Mouse (Mus musculus): ENCODE measurements at regions not wholly inside any gene's neighbourhood (a gene's known extent, or its start where the extent isn't known, plus 50 kb on each side); places are given as distances from the start of the nearest gene placed in this dataset.

DNA sequence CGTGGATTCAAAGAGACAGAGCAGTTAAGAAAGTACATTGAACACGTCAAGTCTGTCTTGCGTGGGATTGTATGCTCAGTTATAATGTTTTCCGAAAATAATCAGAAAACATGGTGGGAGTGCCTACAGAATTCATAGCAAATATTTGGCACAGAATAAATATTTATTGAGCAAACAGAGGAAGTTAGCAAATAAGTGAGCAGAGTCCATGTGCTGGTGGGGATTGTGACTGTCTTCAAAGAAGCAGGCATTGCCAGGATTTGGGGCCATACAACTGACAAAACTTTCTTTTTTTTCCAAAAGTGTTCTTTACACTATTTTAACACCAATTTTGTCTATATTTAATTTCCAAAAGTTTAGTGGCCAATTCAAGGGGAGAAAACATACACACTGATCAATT is 1729.8 kb downstream of the AI429214 start:
- DNase-seq (ENCODE audit: low read depth, low spot score): no peak

DNA sequence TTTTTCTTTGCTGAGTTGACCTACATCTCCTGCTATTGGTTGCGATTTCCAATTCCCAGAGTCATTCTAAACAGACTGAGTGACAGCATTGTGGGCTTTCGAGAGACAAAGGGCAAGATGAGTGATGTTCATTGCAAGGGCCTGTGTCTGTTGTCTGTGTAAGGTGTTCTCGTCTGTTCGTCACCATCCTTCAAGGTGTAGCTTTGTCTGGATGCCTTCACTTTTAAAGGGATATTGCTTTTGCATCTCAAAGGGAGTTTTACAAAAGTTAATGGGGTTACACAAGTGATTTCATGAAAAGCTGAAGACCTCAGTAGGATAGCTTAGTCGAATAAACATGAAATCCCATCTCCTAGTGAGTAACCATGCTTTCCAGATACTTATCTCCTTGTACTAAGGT is 1731.9 kb downstream of the AI429214 start:
- DNase-seq (ENCODE audit: low read depth, low spot score): no peak

DNA sequence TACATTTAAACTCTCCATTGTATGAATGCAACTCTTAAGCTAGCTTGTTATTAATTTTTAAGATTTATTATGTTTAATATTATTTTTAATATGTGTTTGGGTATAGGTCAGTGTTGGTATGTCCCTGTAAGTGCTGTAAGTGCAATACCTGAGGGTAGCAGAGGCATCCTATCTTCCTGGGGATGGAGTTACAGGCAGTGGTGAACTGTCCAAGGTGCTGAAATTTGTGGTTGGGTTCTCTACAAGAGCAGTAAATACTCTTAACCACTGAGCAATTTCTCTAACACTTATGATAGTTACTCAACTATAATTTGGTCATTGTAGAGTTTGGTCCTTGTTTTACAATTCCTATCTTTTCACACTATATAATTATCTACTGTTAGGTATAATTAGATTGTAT is 1753.7 kb downstream of the AI429214 start:
- DNase-seq (ENCODE audit: low read depth, low spot score): no peak

DNA sequence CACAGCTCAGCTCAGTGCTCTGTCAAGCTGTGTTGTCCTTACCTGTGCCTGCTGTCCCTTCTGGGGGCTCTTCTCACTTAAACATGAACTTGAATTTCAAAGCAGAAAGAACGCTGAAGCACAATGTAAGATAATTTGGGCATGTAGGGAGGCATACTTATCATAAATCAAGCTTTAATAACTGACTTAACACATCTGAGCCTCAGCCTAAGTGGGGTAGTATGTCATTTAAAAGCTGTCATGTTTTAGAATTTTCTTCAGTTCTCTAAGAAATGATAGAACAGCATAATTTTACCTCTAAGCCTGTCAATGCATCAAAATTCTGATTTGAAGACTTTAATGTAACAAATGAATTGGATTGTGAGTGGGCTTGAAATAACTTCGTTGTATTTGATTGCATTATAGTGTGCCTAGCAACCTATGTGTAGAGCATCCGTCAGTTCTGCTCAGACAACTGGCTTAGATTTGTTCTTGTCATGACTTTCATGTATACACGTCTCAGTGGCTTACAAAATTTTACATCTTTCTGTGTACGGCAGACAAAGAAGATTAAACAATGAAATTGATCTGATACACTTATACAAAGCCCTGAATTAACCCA is 1773.3 kb downstream of the AI429214 start:
- peak; percentile 15 for DNase-seq (ENCODE audit: low read depth, low spot score)

DNA sequence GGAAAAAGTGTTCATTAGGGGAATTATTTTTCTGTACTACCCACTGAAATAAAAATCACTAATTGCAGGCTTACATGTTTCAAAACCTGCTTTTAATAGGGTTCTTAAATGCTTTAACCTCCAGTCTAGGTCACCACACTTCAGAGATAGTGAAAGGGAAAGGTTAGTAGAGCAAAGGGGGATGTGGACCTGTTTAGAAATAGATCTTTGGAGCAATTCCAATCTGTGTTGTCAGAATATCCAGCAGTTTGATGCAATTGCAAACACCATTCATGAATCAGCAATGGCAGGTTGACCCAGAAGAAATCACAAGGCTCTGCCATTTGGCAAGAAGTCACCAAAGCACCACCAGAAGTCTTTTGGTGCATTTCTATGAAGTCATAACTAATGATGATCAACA is 1819.1 kb downstream of the AI429214 start:
- no peak for DNase-seq (ENCODE audit: low read depth, low spot score)

DNA sequence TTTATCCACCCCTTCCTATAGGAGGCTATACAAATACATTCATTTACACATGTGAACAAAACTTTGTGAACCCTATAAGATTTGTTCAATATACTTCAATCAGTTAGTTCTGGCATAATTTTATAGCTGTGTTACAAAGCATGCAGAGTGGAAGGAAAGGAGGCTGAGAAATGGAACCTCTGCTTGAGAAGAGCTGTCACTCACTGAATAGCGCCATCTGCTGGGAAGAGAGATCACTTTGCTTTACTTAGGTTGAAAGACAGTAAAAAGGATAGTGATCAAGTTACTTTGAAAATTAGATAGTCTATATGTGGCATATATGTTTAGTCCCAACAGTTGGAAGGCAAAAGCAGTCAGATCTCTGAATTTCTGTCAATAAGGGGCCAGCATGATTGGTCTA is 1824.8 kb downstream of the AI429214 start:
- peak; percentile 84 for DNase-seq (ENCODE audit: low read depth, low spot score)

DNA sequence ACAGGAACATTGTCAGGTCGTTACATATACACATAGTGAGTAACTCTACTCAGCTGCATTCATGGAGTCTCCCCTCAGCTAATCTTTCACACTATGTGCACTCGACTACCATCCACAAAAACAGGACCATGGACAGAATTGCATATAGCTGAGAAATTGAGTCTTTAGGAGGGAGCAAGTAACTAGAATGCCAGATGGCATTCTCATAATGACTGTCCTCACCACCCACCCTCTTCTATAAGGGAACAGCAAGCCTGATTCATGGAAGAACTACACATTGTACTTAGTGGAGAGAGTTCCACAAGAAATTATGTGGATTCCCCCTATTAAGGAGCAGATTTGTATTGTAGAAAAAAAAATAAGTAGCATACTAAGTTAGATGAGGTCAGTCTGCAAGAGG is 1813.4 kb upstream of the Adam24 start:
- DNase-seq (ENCODE audit: low read depth, low spot score): peak; percentile 61

DNA sequence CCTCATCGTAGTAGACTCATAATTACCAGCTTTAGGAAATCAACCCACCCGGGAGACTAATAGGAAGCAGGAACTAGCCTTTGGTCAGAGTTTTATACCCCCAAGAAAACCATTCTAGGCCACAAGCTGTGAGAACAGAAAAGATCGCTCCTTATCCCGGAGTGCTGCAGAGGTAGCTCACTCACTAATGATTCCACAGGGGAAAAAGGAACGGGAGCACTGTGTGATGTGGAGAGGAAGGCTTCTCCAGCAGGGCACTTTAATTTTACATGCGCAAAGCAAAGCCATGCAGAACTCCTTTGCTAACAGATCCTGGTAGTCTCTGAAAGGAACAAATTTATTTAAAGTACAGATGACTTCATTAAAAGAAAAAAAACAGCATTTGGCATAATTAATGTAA is 1807.5 kb upstream of the Adam24 start:
- DNase-seq (ENCODE audit: low read depth, low spot score): peak; percentile 18
